In the genomic region with DNA sequence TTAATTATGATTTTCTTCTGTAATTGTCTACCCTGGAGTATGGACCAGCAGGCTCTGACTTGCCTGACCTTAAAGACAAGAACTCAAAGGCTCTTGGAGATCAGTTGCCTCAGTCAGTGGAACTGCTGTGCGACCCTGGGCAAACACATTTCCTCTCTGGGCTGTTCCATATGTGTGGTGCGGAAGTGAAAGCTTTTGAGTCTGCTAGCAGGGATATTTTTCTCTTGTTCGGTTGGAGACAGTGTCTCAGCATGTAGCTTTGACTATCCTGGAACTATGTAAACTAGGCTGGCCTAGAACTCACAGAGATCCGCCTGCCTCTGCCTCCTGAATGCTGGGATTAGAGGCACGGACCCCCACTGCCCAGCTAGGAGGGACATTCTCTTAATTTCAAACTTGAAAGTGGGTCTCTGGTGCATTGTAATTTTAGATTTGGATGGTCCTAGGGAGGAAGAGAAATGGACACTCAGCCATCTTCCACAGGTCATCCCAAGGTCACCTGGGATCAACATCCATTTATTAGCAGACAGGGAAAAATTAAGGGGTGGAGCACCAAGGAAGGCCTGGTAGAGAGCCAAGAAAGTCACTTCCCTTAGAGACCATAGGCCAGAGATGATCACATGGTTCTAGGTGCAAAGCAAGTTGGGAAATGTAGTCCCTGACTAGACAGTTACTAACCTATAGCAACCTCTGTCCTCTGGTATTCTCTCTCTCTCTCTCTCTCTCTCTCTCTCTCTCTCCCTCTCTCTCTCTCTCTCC, we compare ENCODE assay signal across 8 mouse cellular contexts.
DNase-seq lines count a peak whose midpoint lies in the region; ATAC-seq and TF ChIP-seq lines count a peak whose summit lies in the region.

No protein-coding gene starts in this region.

- DNase-seq in left cerebral cortex, adult 11 months (ENCODE audit: low spot score), result peak; percentile 26
- no peak for DNase-seq in left cerebral cortex, adult 9 months (ENCODE audit: low spot score in 2 of 2)
- peak; percentile 44 for DNase-seq in ZHBTc4 (ENCODE audit: low read depth, low spot score)
- peak; percentile 52 for DNase-seq in heart, postnatal 4 days
- DNase-seq in liver, postnatal 0 days, result no peak
- DNase-seq in yolk sac, embryonic 10.5 days (ENCODE audit: low spot score), result peak; percentile 61
- DNase-seq in frontal cortex, postnatal 14 days (ENCODE audit: low spot score in 2 of 2), result no peak
- DNase-seq in cerebellum, adult 9-10 months, result no peak

- no peaks in the 10 kb centered on the region for H3K9me3 ChIP-seq in liver, postnatal 0 days (ENCODE audit: low read length)

- H3K36me3 ChIP-seq in liver, postnatal 0 days (replicated peaks; ENCODE audit: insufficient read depth, low read length), result no peaks in the 10 kb centered on the region

- TF ChIP-seq EP300 in liver, postnatal 0 days (IDR thresholded peaks at IDR 0.05; ENCODE audit: low read depth), result no peak

- H3K4me2 ChIP-seq in liver, postnatal 0 days (ENCODE audit: low read depth, low read length), result no peak overlapping the region

- no peaks in the 10 kb centered on the region for H3K27me3 ChIP-seq in liver, postnatal 0 days (ENCODE audit: insufficient read depth, low read length)

- no peak for TF ChIP-seq CTCF in liver, postnatal 0 days (IDR thresholded peaks at IDR 0.05; ENCODE audit: low read depth)

- peaks cover 16% of the 10 kb centered on the region for H3K4me1 ChIP-seq in liver, postnatal 0 days (ENCODE audit: insufficient read depth)

- 57% methylated on average over 5 of the region's 5 CpGs for WGBS in liver, postnatal 0 days (ENCODE audit: insufficient replicate concordance)

- peak; percentile 80 for ATAC-seq in liver, postnatal 0 days

- peak overlapping the region; percentile 41; the same call in 1 of the 2 replicates for H3K27ac ChIP-seq in liver, postnatal 0 days (ENCODE audit: low read depth)

- H3K9ac ChIP-seq in liver, postnatal 0 days (replicated peaks), result no peak overlapping the region

- H3K4me3 ChIP-seq in liver, postnatal 0 days (ENCODE audit: low read depth, low read length), result no peak overlapping the region

Comparison
In these comparisons a context has a peak if more than half of its experiments do, and no peak if none do; other contexts are left out.
1. DNase-seq: peak in left cerebral cortex, adult 11 months (single experiment), ZHBTc4 (single experiment), heart, postnatal 4 days (single experiment) and yolk sac, embryonic 10.5 days (single experiment); none in left cerebral cortex, adult 9 months (0 of 2), liver, postnatal 0 days (single experiment), frontal cortex, postnatal 14 days (0 of 2) and cerebellum, adult 9-10 months (single experiment).